Mouse (Mus musculus): ENCODE data around the gene Dglucy.

DNA sequence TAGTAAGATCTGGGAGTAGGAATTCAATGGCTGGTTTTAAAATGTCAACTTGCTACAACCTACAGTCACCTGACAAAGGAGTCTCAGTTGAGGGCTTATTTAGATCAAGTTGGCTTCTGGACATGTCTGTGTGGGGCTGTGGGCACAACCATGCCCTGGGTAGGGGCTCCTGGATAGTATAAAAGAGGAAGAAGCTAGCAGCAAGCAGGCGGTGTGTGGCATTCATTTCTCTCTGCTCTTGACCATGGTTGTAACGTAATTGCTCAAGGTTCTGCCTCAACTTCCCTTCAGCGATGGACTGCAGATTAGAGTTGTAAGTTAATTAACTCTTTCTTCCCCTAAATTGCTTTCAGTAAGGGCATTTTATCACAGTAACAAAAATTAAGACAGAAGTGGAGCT, 73.5 kb downstream of the Dglucy start:
- no peak for TF ChIP-seq CTCF (conservative IDR thresholded peaks at IDR 0.05; ENCODE audit: low read length)
- no peak for TF ChIP-seq POU5F1 (IDR thresholded peaks at IDR 0.05; ENCODE audit: borderline replicate concordance, low read length)
